Mouse (Mus musculus) limb, embryonic 14.5 days (tissue): Measurements from ENCODE around the gene Map6. TPM values are rescaled to one million over a fixed set of nuclear protein-coding genes. Genes with fewer than 3 reads are reported as not detected.
A peak's percentile ranks its signal among the peaks of the same experiment; 100 is the strongest.

Source experiments
- ATAC-seq: fragments of 200-750 bp; cut with Nextera tagmentation; 2 replicates; pipeline ENCODE4 v1.8.0; 2017; ENCODE audit warnings: low read depth, moderate number of reproducible peaks, moderate TSS enrichment; ENCODE audit not compliant: low FRiP score
- DNase-seq: peaks from one replicate; pipeline ENCODE4 v3.0.0-alpha.2; 2015; ENCODE audit warnings: low spot score
- H3K27ac ChIP-seq: fragments of 300-500 bp; sonication (generic); replicated peaks from 2 replicates; pipeline ENCODE4 v1.5.1; 2014; ENCODE audit warnings: low read depth, mild to moderate bottlenecking, low read length, moderate library complexity, mixed read lengths
- H3K27me3 ChIP-seq: fragments of 300-500 bp; sonication (generic); 2 replicates; pipeline ENCODE4 v1.6.1; 2014; ENCODE audit warnings: low read length, mixed read lengths; ENCODE audit not compliant: control insufficient read depth, insufficient read depth
- H3K36me3 ChIP-seq: fragments of 300-500 bp; sonication (generic); 2 replicates; pipeline ENCODE4 v1.6.1; 2014; ENCODE audit warnings: mild to moderate bottlenecking, low read length, moderate library complexity, mixed read lengths; ENCODE audit not compliant: control insufficient read depth, insufficient read depth
- H3K4me1 ChIP-seq: fragments of 300-500 bp; sonication (generic); 2 replicates; pipeline ENCODE4 v1.6.1; 2014; ENCODE audit warnings: antibody characterized with exemption, low read length, mixed read lengths; ENCODE audit not compliant: control insufficient read depth, insufficient read depth
- H3K4me2 ChIP-seq: fragments of 300-500 bp; sonication (generic); replicated peaks from 2 replicates; pipeline ENCODE4 v1.6.1; 2014; ENCODE audit warnings: low read depth, mild to moderate bottlenecking, low read length, moderate library complexity; ENCODE audit not compliant: severe bottlenecking
- H3K4me3 ChIP-seq: fragments of 300-500 bp; sonication (generic); replicated peaks from 2 replicates; pipeline ENCODE4 v1.5.1; 2014; ENCODE audit warnings: low read length
- H3K9ac ChIP-seq: fragments of 300-500 bp; sonication (generic); 2 replicates; pipeline ENCODE4 v1.6.1; 2014; ENCODE audit warnings: mild to moderate bottlenecking, low read depth, low read length, moderate library complexity; ENCODE audit not compliant: severe bottlenecking
- H3K9me3 ChIP-seq: fragments of 300-500 bp; sonication (generic); 2 replicates; pipeline ENCODE4 v1.6.1; 2016; ENCODE audit warnings: low read length; ENCODE audit not compliant: control insufficient read depth
- POLR2A ChIP-seq: fragments of 200-500 bp; IDR thresholded peaks from 2 replicates; pipeline ENCODE4 v1.8.0; 2012; ENCODE audit warnings: inconsistent platforms, mild to moderate bottlenecking, moderate library complexity, borderline replicate concordance; ENCODE audit not compliant: insufficient read depth, insufficient read length; ENCODE audit errors: extremely low read depth
- WGBS: fragments of 180-500 bp; shearing (Covaris S2); extraction: QIAGEN DNeasy Blood & Tissue Kit; methylation state at CpG from one replicate; pipeline ENCODE4 v1.1.7; 2014; 5-methylcytosine and 5-hydroxymethylcytosine counted together
- polyA plus RNA-seq, 2 experiments: library from polyadenylated mRNA; depleted of rRNA in 1 of 2; stranded (reverse) in 1 of 2; unstranded in 1 of 2; fragments of >200 nt; fragmentation: Nextera tagmentation in 1 of 2; extraction: Ambion mirVana in 1 of 2; gene quantifications; 2 replicates each; pipeline versions ENCODE4 v1.2.1 to v1.2.3; 2012 to 2014

Gene Map6
- polyA plus RNA-seq, 2 experiments = 3.5 to 6.3 TPM

DNA sequence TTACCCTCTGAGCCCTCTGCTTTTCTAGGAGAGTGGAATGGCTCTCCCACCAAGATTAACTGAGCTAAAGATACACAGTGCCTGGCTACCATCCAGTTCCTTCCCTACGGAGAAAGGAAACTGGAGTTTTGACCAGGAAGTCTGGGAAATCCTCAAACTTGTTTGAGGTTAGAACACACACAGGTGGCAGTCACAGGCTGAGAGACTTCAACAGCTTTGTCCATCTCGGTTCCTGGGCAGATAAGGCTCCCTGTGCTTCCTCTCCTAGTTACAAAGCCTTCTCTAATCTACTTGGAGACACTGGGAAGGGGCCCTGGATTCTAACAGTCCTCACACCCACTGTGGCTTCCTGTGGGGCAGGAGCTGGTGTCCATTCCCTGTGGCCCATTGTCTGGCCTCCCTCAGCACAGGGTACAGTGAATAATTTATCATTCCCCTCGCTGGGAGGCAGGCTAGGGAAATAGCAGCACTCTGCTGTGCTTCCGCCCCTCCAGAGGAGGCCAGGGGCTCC is 116.9 kb downstream of the Map6 start:
- Histone ChIP-seq H3K4me2 (peak overlapping the region; percentile 8; the same call in 1 of the 2 replicates), H3K27me3 (no peaks in the 10 kb centered on the region), H3K9ac (0 out of 2 replicates have a peak overlapping the region, but pooled peaks have one; percentile 16), H3K36me3 (peaks cover 10% of the 10 kb centered on the region; the same call in 1 of the 2 replicates), H3K27ac (no peak overlapping the region), H3K4me1 (peaks cover 31% of the 10 kb centered on the region), H3K4me3 (no peak overlapping the region), H3K9me3 (no peaks in the 10 kb centered on the region)
- WGBS = 42% methylated on average over 4 of the region's 4 CpGs
- no peak for TF ChIP-seq POLR2A
- ATAC-seq = no peak
- peak; percentile 21 for DNase-seq

- TF ChIP-seq POLR2A = no peak
- no peak for DNase-seq
- H3K4me3 ChIP-seq = no peak overlapping the region
- H3K9ac ChIP-seq = no peak overlapping the region
- H3K4me2 ChIP-seq = no peak overlapping the region
- WGBS = 53% methylated on average over 5 of the region's 5 CpGs
- no peaks in the 10 kb centered on the region for H3K27me3 ChIP-seq
- H3K36me3 ChIP-seq = peaks cover 10% of the 10 kb centered on the region; the same call in 1 of the 2 replicates
- H3K4me1 ChIP-seq = peaks cover 31% of the 10 kb centered on the region
- no peaks in the 10 kb centered on the region for H3K9me3 ChIP-seq
- no peak overlapping the region for H3K27ac ChIP-seq
- no peak for ATAC-seq
Observed at GRCm38 (mm10) chr7:99386030-99386429, 118.8 kb downstream of the Map6 start.

Other genes with a start within 250 kb of the Map6 start
- gene Uvrag, start 126.3 kb upstream of the Map6 start, polyA plus RNA-seq (2012; rRNA removed) = 9.1 and 9.8 TPM in 2 replicates
- gene Uvrag, start 126.3 kb upstream of the Map6 start, polyA plus RNA-seq (2014; fragmentation: Nextera tagmentation; extraction: Ambion mirVana) = 16.2 and 19.4 TPM in 2 replicates
- gene Dgat2, start 84.7 kb upstream of the Map6 start, polyA plus RNA-seq (2012; rRNA removed) = 23.0 and 23.5 TPM in 2 replicates
- 34.8 and 42.3 TPM in 2 replicates for gene Dgat2, start 84.7 kb upstream of the Map6 start, polyA plus RNA-seq (2014; fragmentation: Nextera tagmentation; extraction: Ambion mirVana)
- 2.2 and 3.6 TPM in 2 replicates for gene Mogat2, start 28.8 kb upstream of the Map6 start, polyA plus RNA-seq (2012; rRNA removed)
- gene Mogat2, start 28.8 kb upstream of the Map6 start, polyA plus RNA-seq (2014; fragmentation: Nextera tagmentation; extraction: Ambion mirVana) = 4.5 and 5.1 TPM in 2 replicates
- 1,525 and 1,858 TPM in 2 replicates for gene Serpinh1, start 85.8 kb downstream of the Map6 start, polyA plus RNA-seq (2012; rRNA removed)
- gene Serpinh1, start 85.8 kb downstream of the Map6 start, polyA plus RNA-seq (2014; fragmentation: Nextera tagmentation; extraction: Ambion mirVana) = 790 and 834 TPM in 2 replicates
- 14.5 and 21.0 TPM in 2 replicates for gene Gdpd5, start 114.0 kb downstream of the Map6 start, polyA plus RNA-seq (2012; rRNA removed)
- 11.8 and 13.6 TPM in 2 replicates for gene Gdpd5, start 114.0 kb downstream of the Map6 start, polyA plus RNA-seq (2014; fragmentation: Nextera tagmentation; extraction: Ambion mirVana)
- gene Klhl35, start 198.6 kb downstream of the Map6 start, polyA plus RNA-seq (2012; rRNA removed) = 1.3 and 1.5 TPM in 2 replicates
- gene Klhl35, start 198.6 kb downstream of the Map6 start, polyA plus RNA-seq (2014; fragmentation: Nextera tagmentation; extraction: Ambion mirVana) = 1.5 and 1.8 TPM in 2 replicates
- gene Rps3, start 216.3 kb downstream of the Map6 start, polyA plus RNA-seq (2012; rRNA removed) = 1,060 and 1,221 TPM in 2 replicates
- 903 and 945 TPM in 2 replicates for gene Rps3, start 216.3 kb downstream of the Map6 start, polyA plus RNA-seq (2014; fragmentation: Nextera tagmentation; extraction: Ambion mirVana)